Mouse (Mus musculus) natural killer cell, adult 2 months (primary cell): ENCODE measurements around the gene Kansl2.

Source experiments
- DNase-seq, 2 experiments: peaks; one replicate each; pipeline ENCODE4 v3.0.0; 2022; ENCODE audit warnings: low spot score in 2 of 2

The Kansl2 gene

DNA sequence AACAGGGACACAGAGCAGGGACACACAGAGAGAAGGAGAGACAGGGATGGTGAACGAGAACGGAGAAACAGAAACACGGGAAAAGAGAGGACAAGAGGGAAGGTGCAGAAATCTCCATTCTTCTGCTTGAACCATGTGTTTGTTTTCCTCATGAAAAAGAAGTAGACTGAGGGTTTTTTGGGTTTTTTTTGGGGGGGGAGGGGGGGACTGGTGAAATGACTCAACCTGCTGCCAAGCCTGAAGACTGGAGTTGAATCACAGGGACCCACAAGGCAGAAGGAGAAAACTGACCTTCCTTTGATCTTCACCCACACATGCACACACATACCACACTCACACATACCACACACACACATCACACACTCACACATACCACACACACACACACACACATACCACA is 30.7 kb downstream of the Kansl2 start:
- no peak for DNase-seq

DNA sequence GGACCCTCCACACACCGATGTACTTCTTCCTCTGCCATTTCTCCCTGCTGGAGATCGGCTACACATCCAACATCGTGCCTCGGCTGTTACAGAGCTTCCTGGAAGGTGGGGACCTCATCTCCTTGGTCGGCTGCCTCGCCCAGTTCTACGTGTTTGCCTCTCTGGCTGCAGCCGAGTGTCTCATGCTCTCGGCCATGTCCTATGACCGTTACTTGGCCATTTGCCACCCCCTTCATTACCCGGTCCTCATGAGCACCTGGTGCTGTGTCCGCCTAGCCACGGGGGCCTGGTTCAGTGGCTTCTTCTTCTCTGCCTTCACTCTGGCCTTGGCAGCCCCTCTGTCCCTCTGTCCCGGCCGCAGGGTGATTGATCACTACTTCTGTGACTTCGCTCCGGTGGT is 36.4 kb downstream of the Kansl2 start:
- DNase-seq, result no peak

DNA sequence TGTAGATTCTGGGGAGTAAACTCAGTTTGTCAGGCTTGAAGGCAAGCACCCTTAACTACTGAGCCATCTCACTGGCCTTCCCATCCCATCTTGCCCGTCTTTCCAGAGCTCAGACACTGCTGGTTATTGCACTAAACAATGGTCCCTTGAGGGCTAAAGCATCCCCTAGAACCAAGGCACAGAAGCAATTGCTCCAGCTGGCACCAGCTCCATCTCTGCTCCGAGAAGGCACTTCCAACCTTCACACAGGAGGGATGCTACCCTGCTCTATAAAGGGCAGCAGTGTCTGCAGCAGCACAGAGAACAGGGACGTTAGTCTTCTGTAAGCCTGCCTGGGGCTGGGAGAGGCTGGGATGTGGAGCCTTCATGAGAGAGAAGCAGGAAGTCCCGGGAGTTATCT is 42.0 kb downstream of the Kansl2 start, which contains the start of gene Olfr279:
Gene Olfr279, plus strand, starts transcription at position 301 of the 400 bp plus-strand sequence.
- DNase-seq, result no peak

DNA sequence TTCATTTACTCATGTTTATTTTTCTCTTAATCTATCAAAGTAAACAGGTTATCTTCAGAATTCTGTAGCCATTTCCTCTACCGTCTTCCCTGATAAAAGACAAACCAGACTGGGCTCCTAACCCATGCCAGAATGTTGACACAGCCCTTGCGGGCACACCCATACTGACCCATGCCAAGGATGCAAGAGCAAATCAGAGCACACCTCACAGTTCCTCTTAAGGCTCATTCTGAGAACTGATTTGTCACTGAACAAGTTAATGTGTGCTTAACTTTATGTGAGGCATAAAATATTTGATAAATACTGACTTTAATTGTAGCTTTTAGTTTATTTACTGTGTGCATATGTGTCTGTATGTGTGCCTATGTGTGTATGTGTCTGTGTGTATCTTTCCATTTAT is 42.7 kb downstream of the Kansl2 start:
- no peak for DNase-seq

DNA sequence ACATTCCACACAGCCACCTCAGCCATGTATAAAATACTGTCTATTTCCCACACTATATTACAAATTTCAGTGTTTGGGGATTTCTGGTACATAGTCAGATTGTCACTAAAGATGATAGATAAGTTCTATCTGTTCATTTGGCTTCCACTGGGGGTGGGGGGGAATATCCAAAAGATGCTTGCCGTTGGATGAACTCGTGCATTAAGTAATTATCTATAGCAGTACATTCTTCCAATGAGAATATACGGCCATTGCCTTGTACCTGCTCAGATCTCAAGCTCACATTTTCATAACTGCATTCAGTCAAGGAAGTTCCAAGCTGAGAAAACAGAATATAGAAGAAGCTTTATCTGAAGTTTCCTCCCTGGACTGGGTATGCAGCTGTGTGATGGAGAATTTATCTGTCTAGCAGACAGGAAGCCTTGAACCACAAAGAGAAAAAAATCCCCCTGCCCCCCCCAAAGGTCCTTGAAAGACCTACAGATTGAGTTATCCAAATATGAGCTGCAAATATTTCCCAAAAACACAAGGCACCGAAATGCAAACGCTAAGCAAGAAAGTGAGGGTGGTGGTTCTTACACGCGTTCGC is 47.5 kb downstream of the Kansl2 start:
- DNase-seq, result no peak

GRCm38 (mm10) chr15:98483907-98484886 is 49.9 kb downstream of the Kansl2 start:
- peak in 1 of 2 experiments; percentile 37 for DNase-seq

DNA sequence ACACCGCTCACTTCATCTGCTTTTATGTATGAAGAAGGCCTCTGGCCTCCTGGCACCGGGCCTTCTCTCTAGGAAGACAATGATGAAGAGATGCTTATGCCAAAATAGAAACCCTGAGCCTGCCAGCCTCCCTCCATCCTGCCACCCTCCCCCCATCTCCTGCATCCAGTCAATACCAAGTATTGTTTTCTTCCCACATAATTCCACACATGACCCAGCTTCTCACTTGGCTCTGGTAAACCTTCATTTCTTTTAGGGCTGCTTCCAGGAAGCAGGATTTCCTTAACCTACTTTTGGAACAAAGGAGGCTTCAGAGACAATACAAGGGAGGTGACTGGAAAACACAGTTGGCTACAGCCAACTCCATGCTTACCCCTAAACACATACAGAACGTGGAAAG is 51.4 kb downstream of the Kansl2 start, which contains the start of gene Lalba:
Gene Lalba, minus strand, starts transcription at position 21 of the 400 bp plus-strand sequence.
- DNase-seq, result no peak

- DNase-seq, result no peak
Measured at GRCm38 (mm10) chr15:98479568-98480102, 54.4 kb downstream of the Kansl2 start.

DNA sequence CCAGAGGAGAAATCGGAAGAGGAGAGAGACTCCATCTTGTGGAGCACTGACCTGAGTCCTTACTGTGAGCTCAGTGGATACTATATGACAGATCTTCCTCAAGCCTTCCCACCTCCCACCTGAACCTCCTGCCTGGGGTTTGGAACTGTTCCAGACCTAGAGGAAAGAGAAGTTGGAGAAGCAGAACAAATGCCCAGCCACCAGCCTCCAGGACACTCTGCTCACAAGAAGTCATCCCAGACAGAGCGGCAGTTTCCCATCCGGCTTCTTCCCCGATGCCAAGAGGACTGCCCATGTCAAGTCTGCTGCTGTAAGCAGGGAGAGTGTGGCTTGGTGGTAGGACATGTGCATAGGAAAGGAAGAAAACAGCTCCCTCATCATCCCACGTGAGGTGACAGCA is 57.8 kb downstream of the Kansl2 start:
- no peak for DNase-seq

GRCm38 (mm10) chr15:98475382-98475781 is 58.7 kb downstream of the Kansl2 start:
- DNase-seq, result peak in 1 of 2 experiments; percentile 54

GRCm38 (mm10) chr15:98474958-98475357 is 59.1 kb downstream of the Kansl2 start:
- no peak for DNase-seq

DNA sequence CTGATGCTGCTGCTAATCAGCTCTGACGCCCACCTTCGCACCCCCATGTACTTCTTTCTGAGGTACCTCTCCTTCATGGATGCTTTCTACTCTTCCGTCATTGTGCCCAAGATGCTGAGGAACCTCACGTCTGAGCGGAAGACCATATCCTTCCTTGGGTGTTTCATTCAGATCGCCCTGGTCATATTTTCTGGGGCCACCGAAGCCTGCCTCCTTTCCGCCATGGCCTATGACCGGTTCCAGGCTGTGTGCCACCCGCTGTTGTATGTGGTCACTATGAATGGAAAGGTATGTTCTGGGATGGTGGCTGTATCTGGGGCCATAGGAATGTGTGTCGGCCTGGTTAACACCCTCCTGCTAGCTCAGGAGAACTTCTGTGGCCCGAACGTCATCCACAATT is 62.5 kb downstream of the Kansl2 start:
- DNase-seq, result no peak

GRCm38 (mm10) chr15:98469596-98469995 is 64.5 kb downstream of the Kansl2 start, which contains the start of gene OR5BS1P:
OR5BS1P (plus strand) TSS chr15:98469896.
- no peak for DNase-seq
